Mouse (Mus musculus): ENCODE data around the gene Cdk17.

DNA sequence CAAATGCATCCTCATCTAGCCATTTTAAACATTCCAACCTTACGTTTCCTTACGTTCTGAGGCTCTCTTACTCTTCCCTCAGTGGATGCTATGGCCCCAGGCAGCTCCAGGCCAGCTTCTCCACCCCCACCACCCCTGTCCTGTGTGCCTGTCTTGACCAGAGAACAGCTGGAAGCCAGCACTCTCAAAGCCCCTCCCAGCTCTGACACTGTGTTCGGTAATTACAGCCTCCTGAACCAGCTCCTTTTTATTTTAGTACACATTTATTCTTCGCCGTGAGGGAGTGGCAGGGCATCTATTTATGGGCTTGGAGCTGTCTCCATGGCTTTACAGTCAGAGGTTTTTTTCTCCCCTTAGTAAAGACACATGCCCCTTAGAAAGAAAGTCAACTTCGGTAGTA is 87.2 kb downstream of the Cdk17 start:
- no peak for TF ChIP-seq GATA1 (IDR thresholded peaks at IDR 0.05; ENCODE audit: borderline replicate concordance, low read length)
- no peak for TF ChIP-seq FLI1 (IDR thresholded peaks at IDR 0.05; ENCODE audit: low read length)
